Mouse (Mus musculus) heart, embryonic 14.5 days (tissue): ENCODE measurements around the gene Tm7sf3. TPM values are rescaled to one million over a fixed set of nuclear protein-coding genes. Genes with fewer than 3 reads are reported as not detected.

Experiments used
- ATAC-seq: fragments of 200-750 bp; cut with Nextera tagmentation; 2 replicates; pipeline ENCODE4 v1.8.0; 2017; ENCODE audit warnings: low read depth, moderate TSS enrichment; ENCODE audit not compliant: insufficient number of reproducible peaks, insufficient read depth, low FRiP score
- H3K27ac ChIP-seq, 2 experiments: fragments of 200-500 bp in 1 of 2; fragments of 300-500 bp in 1 of 2; sonication (generic) in 1 of 2; replicated peaks in 1 of 2; 2 replicates each; pipeline ENCODE4 v1.5.1; 2012 to 2014; ENCODE audit warnings: low read depth in 2 of 2, low read length in 2 of 2, control low read depth in 1 of 2, mild to moderate bottlenecking in 1 of 2, mixed read lengths in 1 of 2; ENCODE audit not compliant: control insufficient read depth in 1 of 2, insufficient read depth in 1 of 2
- H3K27me3 ChIP-seq: fragments of 300-500 bp; sonication (generic); 2 replicates; pipeline ENCODE4 v1.6.1; 2014; ENCODE audit warnings: mild to moderate bottlenecking, low read length, control low read depth; ENCODE audit not compliant: control insufficient read depth, insufficient read depth
- H3K36me3 ChIP-seq: fragments of 300-500 bp; sonication (generic); 2 replicates; pipeline ENCODE4 v1.6.1; 2014; ENCODE audit warnings: mild to moderate bottlenecking, control low read depth, low read length, mixed read lengths; ENCODE audit not compliant: control insufficient read depth, insufficient read depth
- H3K4me1 ChIP-seq, 2 experiments: fragments of 200-500 bp in 1 of 2; fragments of 300-500 bp in 1 of 2; sonication (generic) in 1 of 2; 2 replicates each; pipeline ENCODE4 v1.6.1; 2012 to 2014; ENCODE audit warnings: low read length in 2 of 2, control low read depth in 1 of 2, mixed read lengths in 1 of 2; ENCODE audit not compliant: control insufficient read depth in 2 of 2, insufficient read depth in 2 of 2
- H3K4me2 ChIP-seq: fragments of 300-500 bp; sonication (generic); 2 replicates; pipeline ENCODE4 v1.6.1; 2014; ENCODE audit warnings: mild to moderate bottlenecking, low read length
- H3K4me3 ChIP-seq, 2 experiments: fragments of 200-500 bp in 1 of 2; fragments of 300-500 bp in 1 of 2; sonication (generic) in 1 of 2; 2 replicates each; pipeline ENCODE4 v1.5.1; 2012 to 2014; ENCODE audit warnings: low read length in 2 of 2, mild to moderate bottlenecking in 2 of 2, control low read depth in 1 of 2, low read depth in 1 of 2, moderate library complexity in 1 of 2; ENCODE audit not compliant: control insufficient read depth in 1 of 2, insufficient read depth in 1 of 2
- H3K9ac ChIP-seq: fragments of 300-500 bp; sonication (generic); 2 replicates; pipeline ENCODE4 v1.6.1; 2014; ENCODE audit warnings: mild to moderate bottlenecking, low read length
- H3K9me3 ChIP-seq: fragments of 300-500 bp; sonication (generic); 2 replicates; pipeline ENCODE4 v1.6.1; 2016; ENCODE audit warnings: low read length, control low read depth; ENCODE audit not compliant: control insufficient read depth
- WGBS: fragments of 180-500 bp; shearing (Covaris S2); extraction: QIAGEN DNeasy Blood & Tissue Kit; methylation state at CpG from one replicate; pipeline ENCODE4 v1.1.7; 2014; 5-methylcytosine and 5-hydroxymethylcytosine counted together
- polyA plus RNA-seq: library from polyadenylated mRNA; unstranded; fragments of >200 nt; fragmentation: Nextera tagmentation; extraction: Ambion mirVana; gene quantifications from 2 replicates; pipeline ENCODE4 v1.2.1, GENCODE M21; 2014

Tm7sf3 gene
- polyA plus RNA-seq, 1 experiment from 2014 or later = 43.2 TPM

- Histone ChIP-seq H3K4me1 (peaks cover 10 to 11% of the 10 kb centered on the region in 2 experiments), H3K27me3 (no peaks in the 10 kb centered on the region), H3K36me3 (no peaks in the 10 kb centered on the region), H3K4me3 (no peak overlapping the region), H3K27ac (no peak overlapping the region), H3K4me2 (no peak overlapping the region), H3K9ac (no peak overlapping the region), H3K9me3 (no peaks in the 10 kb centered on the region)
- ATAC-seq = no peak
- 82% methylated on average over 5 of the region's 5 CpGs for whole genome bisulfite sequencing
Measured at GRCm38 (mm10) chr6:146661655-146662054, 19.0 kb upstream of the Tm7sf3 start.

GRCm38 (mm10) chr6:146660591-146660990 lies 18.0 kb upstream of the Tm7sf3 start:
- H3K9me3 ChIP-seq = no peaks in the 10 kb centered on the region
- no peak overlapping the region for H3K4me3 ChIP-seq
- H3K4me1 ChIP-seq = peaks cover 10 to 11% of the 10 kb centered on the region in 2 experiments
- no peaks in the 10 kb centered on the region for H3K27me3 ChIP-seq
- WGBS = 35% methylated on average over 2 of the region's 2 CpGs
- peak; percentile 36; the same call in 1 of the 2 replicates for ATAC-seq
- H3K36me3 ChIP-seq = no peaks in the 10 kb centered on the region
- H3K27ac ChIP-seq = no peak overlapping the region
- no peak overlapping the region for H3K9ac ChIP-seq
- H3K4me2 ChIP-seq = no peak overlapping the region

DNA sequence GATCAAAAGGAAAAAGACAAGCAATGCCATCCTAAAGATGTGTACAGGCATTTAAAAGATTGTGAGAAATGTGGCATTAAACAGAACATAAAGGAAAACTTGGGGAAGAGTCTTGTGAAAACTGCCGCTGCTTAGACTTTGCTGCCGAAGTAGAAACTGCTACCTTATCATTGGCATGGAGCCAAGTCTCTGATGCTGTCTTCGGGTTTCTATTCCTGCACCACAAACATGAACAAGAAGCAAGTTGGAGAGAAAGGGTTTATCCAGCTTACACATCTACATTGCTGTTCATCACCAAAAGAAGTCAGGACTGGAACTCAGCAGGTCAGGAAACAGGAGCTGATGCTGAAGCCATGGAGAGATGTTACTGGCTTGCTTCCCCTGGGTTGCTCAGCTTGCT lies 10.6 kb upstream of the Tm7sf3 start:
- Histone ChIP-seq H3K4me1 (peaks cover 0 to 8% of the 10 kb centered on the region in 2 experiments; a peak in 1 of 4 replicates), H3K4me3 (no peak overlapping the region), H3K9me3 (no peaks in the 10 kb centered on the region), H3K9ac (no peak overlapping the region), H3K36me3 (peaks cover 32% of the 10 kb centered on the region), H3K4me2 (0 out of 2 replicates have a peak overlapping the region, but pooled peaks have one; percentile 9), H3K27ac (no peak overlapping the region), H3K27me3 (no peaks in the 10 kb centered on the region)
- WGBS = 9% methylated on average over 3 of the region's 3 CpGs
- no peak for ATAC-seq

DNA sequence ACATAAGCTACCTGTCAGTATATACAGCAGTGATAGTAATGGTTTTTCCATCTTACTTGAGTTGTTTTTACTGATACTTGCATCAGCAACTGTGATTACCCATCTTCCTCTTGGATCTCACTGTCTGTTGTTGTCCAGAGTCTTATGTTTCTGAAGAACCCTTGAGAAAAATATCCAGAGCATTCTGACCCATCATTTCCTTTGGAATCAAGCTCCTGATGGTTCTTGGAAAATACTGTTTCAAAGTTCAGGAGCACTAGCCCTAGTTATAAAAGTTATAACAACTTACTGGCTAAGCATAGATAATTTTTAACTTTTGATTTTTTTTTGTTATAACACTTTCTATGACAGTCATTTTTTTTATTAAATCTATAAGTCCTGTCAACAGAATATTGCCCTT lies 8.8 kb upstream of the Tm7sf3 start:
- Histone ChIP-seq H3K4me1 (peaks cover 0 to 8% of the 10 kb centered on the region in 2 experiments; a peak in 1 of 4 replicates), H3K4me2 (no peak overlapping the region), H3K9ac (no peak overlapping the region), H3K36me3 (peaks cover 35% of the 10 kb centered on the region), H3K27me3 (no peaks in the 10 kb centered on the region), H3K27ac (no peak overlapping the region), H3K9me3 (no peaks in the 10 kb centered on the region), H3K4me3 (no peak overlapping the region)
- no peak for ATAC-seq

GRCm38 (mm10) chr6:146650013-146650412 lies 7.4 kb upstream of the Tm7sf3 start:
- H3K9me3 ChIP-seq = no peaks in the 10 kb centered on the region
- 69% methylated on average over 2 of the region's 2 CpGs for WGBS
- H3K4me1 ChIP-seq = peaks cover 0 to 8% of the 10 kb centered on the region in 2 experiments; a peak in 1 of 4 replicates
- no peak overlapping the region for H3K4me3 ChIP-seq
- ATAC-seq = no peak
- no peaks in the 10 kb centered on the region for H3K27me3 ChIP-seq
- H3K36me3 ChIP-seq = peaks cover 35% of the 10 kb centered on the region
- no peak overlapping the region for H3K9ac ChIP-seq
- H3K4me2 ChIP-seq = no peak overlapping the region
- H3K27ac ChIP-seq = no peak overlapping the region

GRCm38 (mm10) chr6:146643184-146643570 lies 553 bp upstream of the Tm7sf3 start:
- H3K9me3 ChIP-seq = no peaks in the 10 kb centered on the region
- 0 out of 2 replicates have a peak, but pooled peaks cover 3% of the 10 kb centered on the region for H3K36me3 ChIP-seq
- H3K4me3 ChIP-seq = peak overlapping the region; percentile 79
- WGBS = 21% methylated on average over 11 of the region's 11 CpGs
- peaks cover 5 to 7% of the 10 kb centered on the region in 2 experiments; a peak in 3 of 4 replicates for H3K4me1 ChIP-seq
- no peaks in the 10 kb centered on the region for H3K27me3 ChIP-seq
- peak overlapping the region; percentile 86 for H3K9ac ChIP-seq
- peak overlapping the region; percentile 85 for H3K4me2 ChIP-seq
- H3K27ac ChIP-seq = peak overlapping the region; percentile 88 to 91; a peak in 3 of 4 replicates
- ATAC-seq = no peak

DNA sequence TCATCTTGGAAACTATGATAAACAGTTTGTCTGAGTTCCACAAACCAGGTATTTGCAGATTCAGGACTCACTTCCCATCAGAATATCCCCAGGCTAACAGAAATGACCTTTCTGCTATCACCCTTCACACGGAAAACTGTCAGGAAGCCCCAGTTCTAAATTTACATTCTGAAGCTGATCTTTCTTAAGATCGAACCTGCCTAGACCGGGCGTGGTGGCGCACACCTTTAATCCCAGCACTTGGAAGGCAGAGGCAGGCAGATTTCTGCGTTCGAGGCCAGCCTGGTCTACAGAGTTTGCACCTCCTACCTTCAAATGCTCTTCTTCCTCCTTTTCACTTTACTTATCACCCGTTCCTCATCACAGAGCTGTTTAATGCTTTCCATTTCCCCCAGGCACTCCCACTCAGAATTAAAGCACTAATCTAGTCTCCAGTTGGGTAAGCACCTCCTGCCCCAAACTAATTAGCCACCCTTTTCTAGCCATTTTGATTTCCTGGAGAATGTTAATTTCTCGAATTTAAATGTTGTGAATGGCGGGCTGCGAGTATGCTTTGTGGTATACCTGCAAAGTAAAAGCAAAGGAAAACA lies 908 bp downstream of the Tm7sf3 start:
- peak overlapping the region; percentile 71 for H3K4me2 ChIP-seq
- WGBS = 63% methylated on average over 11 of the region's 11 CpGs
- H3K27ac ChIP-seq = peak overlapping the region; percentile 61 to 77

DNA sequence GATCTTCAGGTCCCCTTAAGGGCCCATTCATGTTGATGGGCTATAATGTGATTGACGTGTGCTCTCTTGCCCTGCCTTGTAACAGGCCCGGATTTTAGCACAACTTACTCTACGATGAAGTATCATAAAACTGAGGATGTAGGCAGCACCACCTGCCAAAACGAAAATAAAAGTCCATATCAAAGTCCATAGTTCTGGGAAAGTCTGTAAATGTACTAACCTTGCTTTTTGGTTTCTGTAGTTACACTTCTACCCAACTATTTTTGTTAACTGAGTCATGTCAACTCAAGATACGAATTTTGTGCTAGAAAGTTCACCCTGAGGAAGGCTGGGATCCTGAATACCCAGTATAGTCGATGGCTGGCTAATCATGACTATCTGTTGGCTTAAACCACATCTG lies 1.6 kb downstream of the Tm7sf3 start:
- H3K36me3 ChIP-seq = no peaks in the 10 kb centered on the region
- no peak overlapping the region for H3K9ac ChIP-seq
- ATAC-seq = no peak
- WGBS = 80% methylated on average over 6 of the region's 6 CpGs
- H3K9me3 ChIP-seq = no peaks in the 10 kb centered on the region
- no peak overlapping the region for H3K4me3 ChIP-seq
- no peaks in the 10 kb centered on the region for H3K27me3 ChIP-seq
- H3K4me1 ChIP-seq = peaks cover 5 to 7% of the 10 kb centered on the region in 2 experiments; a peak in 3 of 4 replicates
- no peak overlapping the region for H3K4me2 ChIP-seq
- H3K27ac ChIP-seq = no peak overlapping the region

More for the DNA sequence above, 908 bp downstream of the Tm7sf3 start:
- Histone ChIP-seq H3K27me3 (no peaks in the 10 kb centered on the region), H3K9me3 (no peaks in the 10 kb centered on the region), H3K36me3 (no peaks in the 10 kb centered on the region), H3K4me1 (peaks cover 5 to 7% of the 10 kb centered on the region in 2 experiments; a peak in 3 of 4 replicates), H3K4me3 (peak overlapping the region; percentile 55 to 79), H3K9ac (peak overlapping the region; percentile 86)
- ATAC-seq = no peak
